Mouse (Mus musculus) brown adipose tissue, adult 24 weeks (tissue): ENCODE measurements around the gene Pnmal1. TPM values are rescaled to one million over a fixed set of nuclear protein-coding genes. Genes with fewer than 3 reads are reported as not detected.

ENCODE experiments used
- H3K27ac ChIP-seq: fragments of 200-500 bp; replicated peaks from 2 replicates; pipeline ENCODE4 v1.5.1; 2012; ENCODE audit warnings: low read depth, mild to moderate bottlenecking, low read length
- H3K4me1 ChIP-seq: fragments of 200-500 bp; 2 replicates; pipeline ENCODE4 v1.6.1; 2012; ENCODE audit warnings: low read length, mixed read lengths; ENCODE audit not compliant: control insufficient read depth, insufficient read depth, insufficient read length
- H3K4me3 ChIP-seq: fragments of 200-500 bp; 2 replicates; pipeline ENCODE4 v1.5.1; 2012; ENCODE audit warnings: low read depth, mild to moderate bottlenecking, low read length, moderate library complexity; ENCODE audit not compliant: insufficient read depth
- polyA plus RNA-seq: library from polyadenylated mRNA; stranded (reverse); fragments of >200 nt; gene quantifications from 2 replicates; pipeline ENCODE4 v1.2.4, GENCODE M21; 2012; ENCODE audit not compliant: missing spikeins, insufficient read depth, insufficient read length

Pnmal1 gene
- polyA plus RNA-seq, 1 experiment: not detected

DNA sequence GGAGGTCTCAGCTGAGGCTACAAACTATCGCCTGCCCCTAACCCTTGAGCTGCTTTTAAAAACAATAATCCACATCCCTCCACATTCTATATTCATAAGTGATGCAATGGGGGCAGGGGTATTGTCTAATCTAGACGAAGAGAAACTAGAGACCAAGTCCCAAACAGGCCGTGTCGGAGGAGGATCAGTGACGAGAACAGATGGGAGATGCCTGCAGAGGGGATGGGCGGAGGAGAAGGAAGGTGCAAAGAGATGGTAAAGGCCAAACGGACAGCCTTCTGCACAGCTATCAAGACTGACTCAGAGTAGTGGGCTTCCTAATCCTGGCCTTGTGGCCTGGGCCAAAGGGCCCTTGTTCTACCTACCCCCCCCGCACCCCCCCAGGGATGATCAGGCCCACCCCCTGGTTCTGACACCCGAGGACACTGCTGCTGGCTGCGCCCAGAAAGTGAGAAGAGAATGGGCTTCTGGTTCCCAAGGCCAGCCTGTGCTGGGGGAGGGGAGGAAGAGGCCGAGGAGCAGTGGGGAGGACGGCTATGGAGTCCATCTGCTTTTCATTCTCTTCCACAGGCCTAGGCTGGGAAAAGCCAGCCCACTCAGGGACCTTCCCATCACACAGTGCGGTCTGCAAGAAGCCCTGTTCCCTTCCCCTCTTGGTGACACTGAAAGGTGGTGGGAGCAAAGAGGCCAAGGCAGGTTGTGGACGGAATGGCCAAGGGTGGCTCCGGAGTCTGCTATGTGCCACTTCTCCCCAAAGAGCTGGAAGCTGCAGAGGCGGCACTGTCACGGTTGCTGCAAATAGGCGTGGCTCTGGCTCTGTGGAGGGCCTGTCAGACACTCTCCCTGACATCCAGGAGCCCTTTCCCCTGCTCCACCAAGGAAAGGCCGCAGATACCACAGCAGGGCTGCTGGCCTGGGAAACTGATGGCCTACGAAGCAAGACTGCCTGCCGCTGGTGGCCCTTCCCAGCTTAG is 38.4 kb upstream of the Pnmal1 start:
- Histone ChIP-seq H3K27ac (no peak overlapping the region), H3K4me1 (peaks cover 7% of the 10 kb centered on the region), H3K4me3 (peak overlapping the region; percentile 33)

- Histone ChIP-seq H3K4me1 (peaks cover 7% of the 10 kb centered on the region), H3K4me3 (0 out of 2 replicates have a peak overlapping the region, but pooled peaks have one; percentile 33), H3K27ac (no peak overlapping the region)
These were observed 37.6 kb upstream of the Pnmal1 start for GRCm38 (mm10) chr7:16921881-16922335.

GRCm38 (mm10) chr7:16922360-16922973 is 37.0 kb upstream of the Pnmal1 start:
- H3K27ac ChIP-seq: no peak overlapping the region
- peaks cover 7% of the 10 kb centered on the region for H3K4me1 ChIP-seq
- H3K4me3 ChIP-seq: peak overlapping the region; percentile 91

GRCm38 (mm10) chr7:16923283-16924036 is 36.0 kb upstream of the Pnmal1 start:
- peaks cover 7% of the 10 kb centered on the region for H3K4me1 ChIP-seq
- H3K27ac ChIP-seq: peak overlapping the region; percentile 60
- peak overlapping the region; percentile 91 for H3K4me3 ChIP-seq

GRCm38 (mm10) chr7:16924037-16924834 is 35.2 kb upstream of the Pnmal1 start, which contains the start of gene Calm3:
Gene Calm3 (minus strand): TSS chr7:16924114.
- Histone ChIP-seq H3K4me3 (peak within 1 kb of the TSS; percentile 91), H3K4me1 (peaks cover 7% of the 10 kb centered on the region), H3K27ac (peak within 1 kb of the TSS; percentile 99)

DNA sequence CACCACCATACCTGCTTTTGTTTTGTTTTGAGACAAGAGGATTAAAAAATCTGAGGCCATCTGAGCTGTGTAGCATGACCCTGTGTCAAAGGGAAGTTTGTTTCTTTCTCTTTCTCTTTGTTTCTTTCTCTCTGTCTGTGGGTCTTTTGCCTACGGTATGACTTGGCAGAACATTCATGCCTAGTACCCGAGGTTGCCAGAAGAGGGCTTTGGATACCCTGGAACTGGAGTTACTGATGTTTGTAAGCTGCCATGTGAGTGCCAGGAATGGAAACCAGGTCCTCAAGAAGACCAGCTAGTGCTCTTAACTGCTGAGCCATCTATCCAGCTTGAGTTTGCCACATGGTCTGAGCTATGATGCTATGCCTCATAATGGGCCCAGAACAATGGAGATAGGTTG is 31.1 kb upstream of the Pnmal1 start:
- Histone ChIP-seq H3K4me1 (no peaks in the 10 kb centered on the region), H3K27ac (no peak overlapping the region), H3K4me3 (no peak overlapping the region)

DNA sequence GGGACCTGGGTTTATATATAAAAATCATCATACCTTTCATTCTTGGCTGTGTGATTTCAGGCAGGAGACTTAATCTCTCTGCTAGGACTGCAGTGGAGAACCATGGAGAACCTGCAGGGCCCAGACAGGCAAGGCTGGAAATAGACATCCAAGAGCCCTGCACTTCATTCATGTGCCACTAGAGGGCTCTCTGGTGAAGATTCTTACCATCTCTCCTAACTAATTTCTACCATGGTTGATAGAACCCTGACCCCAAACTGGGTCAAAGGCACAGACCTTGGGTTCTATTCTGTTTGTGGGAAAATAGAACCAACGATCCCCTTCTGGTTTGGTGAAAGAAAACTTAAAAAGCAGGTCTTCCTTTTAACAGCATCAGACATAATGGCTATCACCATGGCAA is 28.6 kb upstream of the Pnmal1 start:
- no peaks in the 10 kb centered on the region for H3K4me1 ChIP-seq
- no peak overlapping the region for H3K27ac ChIP-seq
- no peak overlapping the region for H3K4me3 ChIP-seq

GRCm38 (mm10) chr7:16931968-16932627 is 27.4 kb upstream of the Pnmal1 start:
- H3K4me1 ChIP-seq: no peaks in the 10 kb centered on the region
- no peak overlapping the region for H3K4me3 ChIP-seq
- no peak overlapping the region for H3K27ac ChIP-seq

GRCm38 (mm10) chr7:16932704-16933577 is 26.5 kb upstream of the Pnmal1 start:
- H3K4me1 ChIP-seq: no peaks in the 10 kb centered on the region
- H3K4me3 ChIP-seq: no peak overlapping the region
- H3K27ac ChIP-seq: no peak overlapping the region

- H3K4me3 ChIP-seq: no peak overlapping the region
- H3K27ac ChIP-seq: no peak overlapping the region
- H3K4me1 ChIP-seq: no peaks in the 10 kb centered on the region
These were observed 22.2 kb upstream of the Pnmal1 start for GRCm38 (mm10) chr7:16937312-16937711.

GRCm38 (mm10) chr7:16938117-16938791 is 21.2 kb upstream of the Pnmal1 start:
- Histone ChIP-seq H3K4me3 (no peak overlapping the region), H3K27ac (no peak overlapping the region), H3K4me1 (no peaks in the 10 kb centered on the region)

DNA sequence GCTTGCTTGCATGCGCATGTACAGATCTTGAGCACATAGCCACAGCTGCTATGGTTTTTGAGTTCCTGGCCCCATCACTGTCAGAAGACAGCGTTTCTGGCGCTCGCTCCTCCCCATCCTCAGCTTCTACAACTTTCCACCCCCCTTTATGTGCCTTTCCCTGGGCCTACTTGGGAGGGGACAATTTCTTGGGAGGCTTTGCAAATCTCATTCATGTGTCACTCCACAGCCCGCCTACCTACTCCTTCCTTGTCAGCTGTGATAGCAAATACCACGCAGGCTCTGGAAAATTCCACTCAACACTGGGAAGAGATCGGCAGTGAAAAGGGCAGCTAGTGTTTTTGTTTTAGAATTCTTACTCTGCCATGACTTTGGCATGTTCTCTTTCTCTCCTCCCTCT is 19.2 kb upstream of the Pnmal1 start:
- Histone ChIP-seq H3K4me3 (no peak overlapping the region), H3K4me1 (no peaks in the 10 kb centered on the region), H3K27ac (no peak overlapping the region)

- Histone ChIP-seq H3K4me1 (no peaks in the 10 kb centered on the region), H3K27ac (no peak overlapping the region), H3K4me3 (no peak overlapping the region)
These were observed 16.6 kb upstream of the Pnmal1 start for GRCm38 (mm10) chr7:16942861-16943260.
